9 mouse cellular contexts compared by ENCODE assay signal in the genomic region with DNA sequence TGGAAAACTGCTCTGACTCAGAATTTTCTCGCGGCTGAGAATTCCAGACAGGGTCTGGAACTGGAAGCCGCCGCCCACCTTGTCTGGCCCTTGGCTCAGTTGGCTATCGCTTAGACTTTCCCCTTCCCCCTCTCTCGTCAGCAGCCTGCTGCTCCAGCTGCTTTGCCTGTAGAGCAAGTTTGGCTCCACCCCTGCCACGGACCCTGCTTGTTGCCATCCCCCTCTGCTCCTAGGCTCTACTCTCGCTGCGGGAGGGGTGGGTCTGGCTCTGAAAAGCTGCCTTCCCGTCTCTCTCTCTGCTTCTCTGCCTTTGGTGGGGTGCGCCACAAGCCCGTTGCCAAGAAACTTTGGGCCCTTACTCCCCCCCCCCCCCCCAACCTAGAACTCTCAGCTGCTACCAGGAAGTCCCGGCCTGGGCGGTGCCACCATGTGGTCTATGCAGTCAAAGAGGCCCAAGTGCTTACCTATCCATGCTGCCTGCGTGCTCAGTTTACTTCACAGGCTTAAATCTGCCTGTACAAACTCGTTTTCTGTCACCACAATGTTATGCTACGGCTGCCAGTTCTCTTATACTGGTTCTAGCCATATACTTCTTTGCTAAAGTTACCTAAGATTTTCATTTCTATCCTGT. TPM values are rescaled to one million over a fixed set of nuclear protein-coding genes. Genes with fewer than 3 reads are reported as not detected.
A peak's percentile ranks its signal among the peaks of the same experiment; 100 is the strongest.
DNase-seq lines count a peak whose midpoint lies in the region; ATAC-seq and TF ChIP-seq lines count a peak whose summit lies in the region.
"Had no signal": no experiment of that assay in that cellular context is flagged by ENCODE, and none has a peak within 500 bp of the region (broad histone marks: within the 10 kb centered on the region; RNA-seq: fewer than 3 reads in every experiment).

No protein-coding gene starts in this region.

- peak overlapping the region; percentile 45 for H3K4me3 ChIP-seq in ES-Bruce4 (ENCODE audit: low read depth, low read length)
- H3K4me3 ChIP-seq in hindbrain, embryonic 12.5 days: peak overlapping the region; percentile 14; the same call in 1 of the 2 replicates
- peak overlapping the region; percentile 38 for H3K4me3 ChIP-seq in limb, embryonic 13.5 days
- no peak overlapping the region for H3K4me3 ChIP-seq in midbrain, embryonic 13.5 days (replicated peaks)

- H3K4me2 ChIP-seq in hindbrain, embryonic 12.5 days (replicated peaks): peak overlapping the region; percentile 39
- H3K4me2 ChIP-seq in limb, embryonic 13.5 days (replicated peaks): peak overlapping the region; percentile 60
- H3K4me2 ChIP-seq in midbrain, embryonic 13.5 days (replicated peaks): peak overlapping the region; percentile 27

- peak; percentile 85 for TF ChIP-seq EP300 in ES-Bruce4 (IDR thresholded peaks at IDR 0.05; ENCODE audit: insufficient read depth, low read depth, low read length)

- peak overlapping the region; percentile 84 for H3K27ac ChIP-seq in ES-Bruce4 (ENCODE audit: insufficient read depth, low read length)
- no peak overlapping the region for H3K27ac ChIP-seq in hindbrain, embryonic 12.5 days
- peak overlapping the region; percentile 82 for H3K27ac ChIP-seq in limb, embryonic 13.5 days
- no peak overlapping the region for H3K27ac ChIP-seq in midbrain, embryonic 13.5 days

- ATAC-seq in hindbrain, embryonic 12.5 days (ENCODE audit: low FRiP score): no peak
- ATAC-seq in limb, embryonic 13.5 days (ENCODE audit: low FRiP score, low read depth): peak; percentile 94
- ATAC-seq in midbrain, embryonic 13.5 days: no peak
- no peak for ATAC-seq in frontal cortex, adult (ENCODE audit: low TSS enrichment)

- peak overlapping the region; percentile 38 for H3K9ac ChIP-seq in ES-Bruce4 (ENCODE audit: low read depth, poor library complexity, severe bottlenecking)
- H3K9ac ChIP-seq in hindbrain, embryonic 12.5 days: no peak overlapping the region
- H3K9ac ChIP-seq in limb, embryonic 13.5 days: peak overlapping the region; percentile 50
- no peak overlapping the region for H3K9ac ChIP-seq in midbrain, embryonic 13.5 days (replicated peaks)

- WGBS in hindbrain, embryonic 12.5 days: 10% methylated on average over 17 of the region's 17 CpGs
- WGBS in limb, embryonic 13.5 days: 5% methylated on average over 17 of the region's 17 CpGs
- WGBS in midbrain, embryonic 13.5 days: 10% methylated on average over 15 of the region's 17 CpGs

- H3K4me1 ChIP-seq in ES-Bruce4 (ENCODE audit: control insufficient read depth, insufficient read depth, low read length): no peaks in the 10 kb centered on the region
- H3K4me1 ChIP-seq in hindbrain, embryonic 12.5 days: no peaks in the 10 kb centered on the region
- H3K4me1 ChIP-seq in limb, embryonic 13.5 days: no peaks in the 10 kb centered on the region
- no peaks in the 10 kb centered on the region for H3K4me1 ChIP-seq in midbrain, embryonic 13.5 days (replicated peaks)

- no peaks in the 10 kb centered on the region for H3K9me3 ChIP-seq in ES-Bruce4 (replicated peaks; ENCODE audit: control insufficient read depth, insufficient read depth, low read length, poor library complexity, severe bottlenecking)
- 0 out of 2 replicates have a peak, but pooled peaks cover 8% of the 10 kb centered on the region for H3K9me3 ChIP-seq in hindbrain, embryonic 12.5 days (replicated peaks)
- no peaks in the 10 kb centered on the region for H3K9me3 ChIP-seq in limb, embryonic 13.5 days
- peaks cover 7% of the 10 kb centered on the region for H3K9me3 ChIP-seq in midbrain, embryonic 13.5 days

- H3K36me3 ChIP-seq in ES-Bruce4 (ENCODE audit: control insufficient read depth, insufficient read depth, low read length, poor library complexity, severe bottlenecking): no peaks in the 10 kb centered on the region
- no peaks in the 10 kb centered on the region for H3K36me3 ChIP-seq in hindbrain, embryonic 12.5 days
- H3K36me3 ChIP-seq in limb, embryonic 13.5 days: no peaks in the 10 kb centered on the region
- H3K36me3 ChIP-seq in midbrain, embryonic 13.5 days: no peaks in the 10 kb centered on the region

- no peak for TF ChIP-seq POLR2A in ES-Bruce4 (IDR thresholded peaks at IDR 0.05; ENCODE audit: insufficient read depth, low read length)

- no peak for TF ChIP-seq CTCF in ES-Bruce4 (IDR thresholded peaks at IDR 0.05; ENCODE audit: low read depth, low read length)

- no peaks in the 10 kb centered on the region for H3K27me3 ChIP-seq in ES-Bruce4 (ENCODE audit: control insufficient read depth, insufficient read depth, low read length, poor library complexity, severe bottlenecking)
- H3K27me3 ChIP-seq in hindbrain, embryonic 12.5 days: no peaks in the 10 kb centered on the region
- H3K27me3 ChIP-seq in limb, embryonic 13.5 days: no peaks in the 10 kb centered on the region
- H3K27me3 ChIP-seq in midbrain, embryonic 13.5 days: no peaks in the 10 kb centered on the region

- DNase-seq in embryo, embryonic 9.5 days (ENCODE audit: extremely low spot score): peak; percentile 66
- peak; percentile 87 for DNase-seq in yolk sac, embryonic 10.5 days (ENCODE audit: low spot score)
- DNase-seq in cerebellum, adult 8-10 months: no peak

RNA-seq across cellular contexts. Expression of gene Pramef12, which starts 3.7 kb away (rescaled TPM):
- polyA plus RNA-seq in ES-Bruce4 (2011; ENCODE audit: insufficient read depth, insufficient read length, low read depth, missing spikeins): 33.3 and 36.0 TPM in 2 replicates
- 0.14 TPM in 1 of 2 replicates, not detected in the other for polyA plus RNA-seq in hindbrain, embryonic 12.5 days (2016; fragmentation: Nextera tagmentation; extraction: Ambion mirVana)
- 0.17 and 0.41 TPM in 2 replicates for polyA plus RNA-seq in limb, embryonic 13.5 days (2015; fragmentation: Nextera tagmentation; extraction: Ambion mirVana)
- polyA plus RNA-seq in midbrain, embryonic 13.5 days (2015; fragmentation: Nextera tagmentation; extraction: Ambion mirVana): 0.09 TPM in 1 of 2 replicates, not detected in the other
- polyA plus RNA-seq: spleen, adult 2 months had no signal

RNA-seq across cellular contexts. Expression of gene Pramef20, which starts 26.8 kb away (rescaled TPM):
- polyA plus RNA-seq in ES-Bruce4 (2011; ENCODE audit: insufficient read depth, insufficient read length, low read depth, missing spikeins): not detected in 2 replicates
- not detected in 2 replicates for polyA plus RNA-seq in hindbrain, embryonic 12.5 days (2016; fragmentation: Nextera tagmentation; extraction: Ambion mirVana)
- not detected in 2 replicates for polyA plus RNA-seq in limb, embryonic 13.5 days (2015; fragmentation: Nextera tagmentation; extraction: Ambion mirVana)
- polyA plus RNA-seq in midbrain, embryonic 13.5 days (2015; fragmentation: Nextera tagmentation; extraction: Ambion mirVana): not detected in 2 replicates
- polyA plus RNA-seq: spleen, adult 2 months had no signal

RNA-seq across cellular contexts. Expression of gene 1700012P22Rik, which starts 34.0 kb away (rescaled TPM):
- polyA plus RNA-seq in ES-Bruce4 (2011; ENCODE audit: insufficient read depth, insufficient read length, low read depth, missing spikeins): not detected in 2 replicates
- polyA plus RNA-seq in hindbrain, embryonic 12.5 days (2016; fragmentation: Nextera tagmentation; extraction: Ambion mirVana): 0.22 and 0.33 TPM in 2 replicates
- polyA plus RNA-seq in limb, embryonic 13.5 days (2015; fragmentation: Nextera tagmentation; extraction: Ambion mirVana): not detected in 2 replicates
- not detected in 2 replicates for polyA plus RNA-seq in midbrain, embryonic 13.5 days (2015; fragmentation: Nextera tagmentation; extraction: Ambion mirVana)
- polyA plus RNA-seq: spleen, adult 2 months had no signal

RNA-seq across cellular contexts. Expression of gene Gm13119, which starts 46.8 kb away (rescaled TPM):
- not detected in 2 replicates for polyA plus RNA-seq in ES-Bruce4 (2011; ENCODE audit: insufficient read depth, insufficient read length, low read depth, missing spikeins)
- not detected in 2 replicates for polyA plus RNA-seq in hindbrain, embryonic 12.5 days (2016; fragmentation: Nextera tagmentation; extraction: Ambion mirVana)
- polyA plus RNA-seq in limb, embryonic 13.5 days (2015; fragmentation: Nextera tagmentation; extraction: Ambion mirVana): not detected in 2 replicates
- polyA plus RNA-seq in midbrain, embryonic 13.5 days (2015; fragmentation: Nextera tagmentation; extraction: Ambion mirVana): not detected in 2 replicates
- polyA plus RNA-seq: spleen, adult 2 months had no signal

RNA-seq across cellular contexts. Expression of gene Gm9944, which starts 48.5 kb away (rescaled TPM):
- not detected in 2 replicates for polyA plus RNA-seq in ES-Bruce4 (2011; ENCODE audit: insufficient read depth, insufficient read length, low read depth, missing spikeins)
- not detected in 2 replicates for polyA plus RNA-seq in hindbrain, embryonic 12.5 days (2016; fragmentation: Nextera tagmentation; extraction: Ambion mirVana)
- polyA plus RNA-seq in limb, embryonic 13.5 days (2015; fragmentation: Nextera tagmentation; extraction: Ambion mirVana): not detected in 2 replicates
- not detected in 2 replicates for polyA plus RNA-seq in midbrain, embryonic 13.5 days (2015; fragmentation: Nextera tagmentation; extraction: Ambion mirVana)
- polyA plus RNA-seq: spleen, adult 2 months had no signal

Comparison
In these comparisons a context has a peak if more than half of its experiments do, and no peak if none do; other contexts are left out.
1. H3K27ac ChIP-seq: peak in ES-Bruce4 (single experiment) and limb, embryonic 13.5 days (single experiment); none in hindbrain, embryonic 12.5 days (single experiment) and midbrain, embryonic 13.5 days (single experiment).
2. H3K9ac ChIP-seq: peak in ES-Bruce4 (single experiment) and limb, embryonic 13.5 days (single experiment); none in hindbrain, embryonic 12.5 days (single experiment) and midbrain, embryonic 13.5 days (single experiment).
3. RNA of gene Pramef12, which starts 3.7 kb away (polyA plus RNA-seq): 33.3 to 36.0 TPM in ES-Bruce4; 0.17 to 0.41 TPM in limb, embryonic 13.5 days, 0.14 TPM in hindbrain, embryonic 12.5 days and 0.09 TPM in midbrain, embryonic 13.5 days; every median in the first group is over 10 times any median in the second.
4. Peak in every context shown above with its lines, with median percentiles within 50 percentile points of each other: H3K4me2 ChIP-seq.